Mouse (Mus musculus) CH12.LX (cell line): ENCODE data around the gene Ttc41. TPM values are rescaled to one million over a fixed set of nuclear protein-coding genes. Genes with fewer than 3 reads are reported as not detected.

ENCODE experiments used
- DNase-seq: peaks from one replicate; pipeline ENCODE4 v3.0.0-alpha.2; 2013; ENCODE audit errors: extremely low read depth
- H3K27ac ChIP-seq: 2 replicates; pipeline ENCODE4 v1.5.1; 2012; ENCODE audit warnings: low read depth, mild to moderate bottlenecking, control low read depth, moderate library complexity; ENCODE audit not compliant: insufficient read depth
- H3K27me3 ChIP-seq: replicated peaks from 2 replicates; pipeline ENCODE3; 2012; ENCODE audit warnings: inconsistent platforms
- H3K36me3 ChIP-seq, 2 experiments: replicated peaks in 1 of 2; 2 replicates each; pipeline versions ENCODE3 to v1.6.1; 2012; ENCODE audit warnings: inconsistent platforms in 1 of 2, low read length in 1 of 2, mild to moderate bottlenecking in 1 of 2, mixed read lengths in 1 of 2, moderate library complexity in 1 of 2; ENCODE audit not compliant: control insufficient read depth in 1 of 2, insufficient read depth in 1 of 2
- H3K4me1 ChIP-seq, 2 experiments: 2 replicates each; pipeline ENCODE4 v1.6.1; 2012; ENCODE audit warnings: inconsistent platforms in 1 of 2, moderate library complexity in 1 of 2; ENCODE audit not compliant: insufficient read depth in 2 of 2, control insufficient read depth in 1 of 2
- H3K4me2 ChIP-seq: 2 replicates; pipeline ENCODE4 v1.6.1; 2012; ENCODE audit warnings: low read depth, mild to moderate bottlenecking, control low read depth; ENCODE audit not compliant: poor library complexity, insufficient read depth, severe bottlenecking
- H3K4me3 ChIP-seq, 3 experiments: fragments of 150-350 bp in 1 of 3; sonication (generic) in 1 of 3; replicated peaks in 1 of 3; 2 replicates each; pipeline versions ENCODE3 to v1.5.1; 2011 to 2012; ENCODE audit warnings: low read depth in 2 of 3, low read length in 2 of 3, mild to moderate bottlenecking in 2 of 3, moderate library complexity in 2 of 3, control low read depth in 1 of 3, improper control_type of control experiment in 1 of 3, inconsistent platforms in 1 of 3, mixed read lengths in 1 of 3; ENCODE audit not compliant: poor library complexity in 1 of 3
- H3K79me2 ChIP-seq: replicated peaks from 2 replicates; pipeline ENCODE4 v1.6.1; 2012; ENCODE audit warnings: mild to moderate bottlenecking, moderate library complexity; ENCODE audit not compliant: control insufficient read depth, poor library complexity, insufficient read depth, severe bottlenecking; ENCODE audit errors: extremely low read depth
- H3K9ac ChIP-seq: 2 replicates; pipeline ENCODE4 v1.6.1; 2012; ENCODE audit warnings: low read depth, mild to moderate bottlenecking, control low read depth, moderate library complexity; ENCODE audit not compliant: insufficient read depth
- H3K9me3 ChIP-seq: replicated peaks from 2 replicates; pipeline ENCODE3; 2012; ENCODE audit warnings: low read length, inconsistent platforms, mixed read lengths
- BHLHE40 ChIP-seq: IDR thresholded peaks from 2 replicates; pipeline ENCODE4 v1.6.1; 2011; ENCODE audit warnings: mild to moderate bottlenecking, low read depth, low read length, improper control_type of control experiment
- CHD1 ChIP-seq: IDR thresholded peaks from 2 replicates; pipeline ENCODE4 v1.6.1; 2012; ENCODE audit warnings: low read depth, low read length, improper control_type of control experiment, inconsistent platforms
- CHD2 ChIP-seq: IDR thresholded peaks from 2 replicates; pipeline ENCODE4 v1.6.1; 2011; ENCODE audit warnings: low read length, improper control_type of control experiment
- E2F4 ChIP-seq: IDR thresholded peaks from 2 replicates; pipeline ENCODE4 v1.6.1; 2011; ENCODE audit warnings: low read depth, low read length, improper control_type of control experiment; ENCODE audit not compliant: insufficient replicate concordance
- EP300 ChIP-seq: IDR thresholded peaks from 2 replicates; pipeline ENCODE4 v1.6.1; 2011; ENCODE audit warnings: low read length, improper control_type of control experiment
- ETS1 ChIP-seq: conservative IDR thresholded peaks from 2 replicates; pipeline ENCODE4 v1.6.1; 2012; ENCODE audit warnings: low read depth, mild to moderate bottlenecking, inconsistent platforms, low read length, improper control_type of control experiment, moderate library complexity
- GABPA ChIP-seq: IDR thresholded peaks from 2 replicates; pipeline ENCODE4 v1.6.1; 2012; ENCODE audit warnings: low read depth, low read length, improper control_type of control experiment, inconsistent platforms; ENCODE audit not compliant: insufficient replicate concordance
- HCFC1 ChIP-seq: IDR thresholded peaks from 2 replicates; pipeline ENCODE4 v1.6.1; 2012; ENCODE audit warnings: low read depth, mild to moderate bottlenecking, inconsistent platforms, low read length, improper control_type of control experiment
- IRF4 ChIP-seq: IDR thresholded peaks from 2 replicates; pipeline ENCODE4 v1.6.1; 2014; ENCODE audit warnings: low read depth, mild to moderate bottlenecking, inconsistent platforms, low read length, improper control_type of control experiment
- JUN ChIP-seq: IDR thresholded peaks from 2 replicates; pipeline ENCODE4 v1.6.1; 2011; ENCODE audit warnings: low read depth, mild to moderate bottlenecking, low read length, improper control_type of control experiment, moderate library complexity; ENCODE audit not compliant: insufficient read depth
- JUND ChIP-seq: conservative IDR thresholded peaks from 2 replicates; pipeline ENCODE4 v1.6.1; 2011; ENCODE audit warnings: low read depth, low read length, improper control_type of control experiment
- KAT2A ChIP-seq: IDR thresholded peaks from 2 replicates; pipeline ENCODE4 v1.6.1; 2012; ENCODE audit warnings: low read length, improper control_type of control experiment, inconsistent platforms; ENCODE audit not compliant: insufficient replicate concordance
- MAFK ChIP-seq: IDR thresholded peaks from 2 replicates; pipeline ENCODE4 v1.6.1; 2011; ENCODE audit warnings: low read length, improper control_type of control experiment; ENCODE audit not compliant: insufficient replicate concordance
- MAX ChIP-seq: IDR thresholded peaks from 2 replicates; pipeline ENCODE4 v1.6.1; 2011; ENCODE audit warnings: low read length, improper control_type of control experiment
- MAZ ChIP-seq: IDR thresholded peaks from 2 replicates; pipeline ENCODE4 v1.6.1; 2012; ENCODE audit warnings: low read depth, mild to moderate bottlenecking, inconsistent platforms, low read length, improper control_type of control experiment, moderate library complexity
- MXI1 ChIP-seq: IDR thresholded peaks from 2 replicates; pipeline ENCODE4 v1.6.1; 2011; ENCODE audit warnings: mild to moderate bottlenecking, low read depth, low read length, improper control_type of control experiment
- MYC ChIP-seq: IDR thresholded peaks from 2 replicates; pipeline ENCODE4 v1.6.1; 2011; ENCODE audit warnings: low read depth, mild to moderate bottlenecking, improper control_type of control experiment, low read length
- NRF1 ChIP-seq: IDR thresholded peaks from 2 replicates; pipeline ENCODE4 v1.6.1; 2014; ENCODE audit warnings: low read depth, mild to moderate bottlenecking, inconsistent platforms, low read length, improper control_type of control experiment, moderate library complexity
- POLR2A ChIP-seq: IDR thresholded peaks from 2 replicates; pipeline ENCODE4 v1.6.1; 2011; ENCODE audit warnings: low read depth, mild to moderate bottlenecking, improper control_type of control experiment, low read length
- RAD21 ChIP-seq: IDR thresholded peaks from 2 replicates; pipeline ENCODE4 v1.6.1; 2011; ENCODE audit warnings: low read depth, mild to moderate bottlenecking, low read length, improper control_type of control experiment, moderate library complexity
- RCOR1 ChIP-seq: conservative IDR thresholded peaks from 2 replicates; pipeline ENCODE4 v1.6.1; 2012; ENCODE audit warnings: low read depth, mild to moderate bottlenecking, inconsistent platforms, low read length, improper control_type of control experiment
- SIN3A ChIP-seq: IDR thresholded peaks from 2 replicates; pipeline ENCODE4 v1.6.1; 2012; ENCODE audit warnings: low read length, improper control_type of control experiment, inconsistent platforms
- SMC3 ChIP-seq: IDR thresholded peaks from 2 replicates; pipeline ENCODE4 v1.6.1; 2011; ENCODE audit warnings: low read depth, low read length, improper control_type of control experiment
- TBP ChIP-seq: conservative IDR thresholded peaks from 2 replicates; pipeline ENCODE4 v1.6.1; 2011; ENCODE audit warnings: low read depth, low read length, improper control_type of control experiment
- TCF12 ChIP-seq: IDR thresholded peaks from 2 replicates; pipeline ENCODE4 v1.6.1; 2014; ENCODE audit warnings: low read depth, mild to moderate bottlenecking, inconsistent platforms, low read length, improper control_type of control experiment
- USF1 ChIP-seq: IDR thresholded peaks from 2 replicates; pipeline ENCODE4 v1.6.1; 2014; ENCODE audit warnings: low read depth, mild to moderate bottlenecking, inconsistent platforms, low read length, improper control_type of control experiment
- USF2 ChIP-seq: conservative IDR thresholded peaks from 2 replicates; pipeline ENCODE4 v1.6.1; 2011; ENCODE audit warnings: low read depth, low read length, improper control_type of control experiment
- ZMIZ1 ChIP-seq: IDR thresholded peaks from 2 replicates; pipeline ENCODE4 v1.6.1; 2012; ENCODE audit warnings: low read depth, mild to moderate bottlenecking, inconsistent platforms, low read length, improper control_type of control experiment
- ZNF384 ChIP-seq: IDR thresholded peaks from 2 replicates; pipeline ENCODE4 v1.6.1; 2012; ENCODE audit warnings: low read depth, low read length, improper control_type of control experiment, inconsistent platforms
- dilution Hi-C: fragments of 300-500 bp; cut with MboI; formaldehyde crosslinking; loops from 2 replicates; pipeline ENCODE4 v1.14.3; 2020; ENCODE audit warnings: low sequenced_read_pairs; ENCODE audit not compliant: extremely low pct_unique_long_range_greater_than_20kb, extremely low pct_ligation_motif_present
- in situ Hi-C: fragments of 300-500 bp; cut with MboI; formaldehyde crosslinking; loops from 3 replicates; pipeline ENCODE4 v1.14.3; 2019; ENCODE audit warnings: low sequenced_read_pairs, low pct_ligation_motif_present, low pct_unique_long_range_greater_than_20kb, mixed read lengths
- polyA plus RNA-seq: library from polyadenylated mRNA; unstranded; fragments of >175 nt; gene quantifications from 2 replicates; pipeline ENCODE4 v1.2.1, GENCODE M21; 2012; ENCODE audit warnings: low read depth; ENCODE audit not compliant: insufficient read length
- total RNA-seq, 2 experiments: library from RNA; depleted of rRNA; stranded (reverse); fragments of 300-350 nt in 1 of 2; fragments of >200 nt in 1 of 2; gene quantifications; 2 replicates each; pipeline ENCODE4 v1.2.3; 2012 to 2014

Gene Ttc41
- total and polyA plus RNA-seq, 3 experiments: 3.6 to 4.4 (median 4.2) TPM

- H3K27ac ChIP-seq: peak overlapping the region; percentile 44; the same call in 1 of the 2 replicates
- H3K27me3 ChIP-seq: no peaks in the 10 kb centered on the region
- DNase-seq: no peak
- H3K79me2 ChIP-seq: peaks cover 13% of the 10 kb centered on the region
- H3K4me3 ChIP-seq: peak overlapping the region; percentile 67 to 84 (median 68)
- dilution Hi-C loops: no loop called here
- TF ChIP-seq CHD2 (no peak), JUND (no peak), IRF4 (0 out of 2 replicates have a peak, but pooled peaks have one; percentile 26), SIN3A (peak; percentile 3; the same call in 1 of the 2 replicates), MAX (peak; percentile 32; the same call in 1 of the 2 replicates), EP300 (peak; percentile 37; the same call in 1 of the 2 replicates), MYC (0 out of 2 replicates have a peak, but pooled peaks have one; percentile 12), MAZ (no peak), BHLHE40 (0 out of 2 replicates have a peak, but pooled peaks have one; percentile 23), SMC3 (no peak), GABPA (no peak), MXI1 (peak; percentile 66)
- peaks cover 0 to 3% of the 10 kb centered on the region in 2 experiments for H3K36me3 ChIP-seq
- H3K9me3 ChIP-seq: no peaks in the 10 kb centered on the region
- H3K4me2 ChIP-seq: peak overlapping the region; percentile 53
- H3K9ac ChIP-seq: peak overlapping the region; percentile 84
- peaks cover 3 to 26% of the 10 kb centered on the region in 2 experiments; a peak in 3 of 4 replicates for H3K4me1 ChIP-seq
- in situ Hi-C loops: no loop called here
Measured at GRCm38 (mm10) chr10:86777614-86778319, 72.2 kb downstream of the Ttc41 start.

DNA sequence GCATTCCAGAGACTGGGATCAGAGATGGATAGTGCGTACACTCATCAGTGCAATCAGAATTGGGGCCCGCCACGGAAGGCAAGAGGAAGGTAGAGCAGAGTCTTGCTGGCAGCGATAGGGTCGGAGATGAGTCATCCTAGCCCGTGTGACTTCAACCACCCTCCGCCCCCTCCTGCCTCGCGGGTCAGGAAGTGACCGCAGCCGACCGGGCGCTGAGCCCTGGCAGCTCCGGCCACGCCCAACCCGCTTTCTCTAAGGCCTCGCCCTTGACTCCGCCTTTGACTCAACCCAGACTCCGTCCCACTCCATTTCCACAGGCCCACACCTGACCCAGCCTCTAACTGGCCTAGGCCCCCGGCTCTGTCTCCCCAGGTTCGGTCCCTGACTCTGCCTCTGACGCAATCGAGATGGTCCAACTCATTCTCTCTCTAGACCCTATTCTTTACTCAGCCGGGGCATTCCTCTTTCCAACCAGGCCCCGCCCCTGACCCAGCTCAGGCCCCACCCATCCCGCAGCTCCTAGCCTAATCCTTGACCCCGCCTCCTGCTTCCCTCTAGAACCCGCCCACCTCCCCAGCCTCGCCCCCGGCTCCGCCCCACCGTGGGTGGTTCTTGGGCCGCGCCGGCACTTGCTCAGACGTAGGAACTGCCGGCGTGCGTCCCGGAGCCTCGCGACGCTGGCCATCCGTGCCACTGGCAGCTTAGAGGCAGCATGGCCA is 72.9 kb downstream of the Ttc41 start, which contains the start of gene Nt5dc3:
TSS of gene Nt5dc3 (plus strand) at position 608 of the 719 bp plus-strand sequence.
- Histone ChIP-seq H3K9ac (peak within 1 kb of the TSS; percentile 84), H3K9me3 (no peaks in the 10 kb centered on the region), H3K27me3 (no peaks in the 10 kb centered on the region), H3K36me3 (peaks cover 0 to 5% of the 10 kb centered on the region in 2 experiments), H3K4me1 (peaks cover 5 to 31% of the 10 kb centered on the region in 2 experiments; a peak in 3 of 4 replicates), H3K4me3 (peak within 1 kb of the TSS; percentile 68 to 84 (median 76)), H3K4me2 (peak within 1 kb of the TSS; percentile 53), H3K27ac (peak within 1 kb of the TSS; percentile 60), H3K79me2 (peaks cover 17% of the 10 kb centered on the region)
- in situ Hi-C loops: no loop called here
- DNase-seq: peak; percentile 97
- dilution Hi-C loops: no loop called here
- TF ChIP-seq ETS1 (peak; percentile 73), EP300 (peak; percentile 55; the same call in 1 of the 2 replicates), HCFC1 (peak; percentile 54), RCOR1 (no peak), KAT2A (no peak), USF1 (no peak), POLR2A (peak; percentile 90), CHD1 (no peak), USF2 (no peak), IRF4 (peak; percentile 82), MXI1 (peak; percentile 92), JUND (peak; percentile 71), JUN (peak; percentile 75), ZNF384 (no peak), BHLHE40 (peak; percentile 65), TCF12 (peak; percentile 87), RAD21 (no peak), NRF1 (peak; percentile 56), MAFK (no peak), MYC (peak; percentile 38), ZMIZ1 (peak; percentile 89), TBP (0 out of 2 replicates have a peak, but pooled peaks have one; percentile 62), E2F4 (no peak)
